Mouse (Mus musculus) embryonic facial prominence, embryonic 11.5 days (tissue): Measurements from ENCODE around the gene Jmjd7. TPM values are rescaled to one million over a fixed set of nuclear protein-coding genes. Genes with fewer than 3 reads are reported as not detected.
A peak's percentile ranks its signal among the peaks of the same experiment; 100 is the strongest.

ENCODE experiments used
- ATAC-seq: fragments of 200-750 bp; cut with Nextera tagmentation; replicated peaks from 2 replicates; pipeline ENCODE4 v1.8.0; 2017; ENCODE audit warnings: low read depth; ENCODE audit not compliant: insufficient number of reproducible peaks, low FRiP score, low TSS enrichment
- DNase-seq: peaks from one replicate; pipeline ENCODE4 v3.0.0-alpha.2; 2015; ENCODE audit warnings: low spot score
- H3K27ac ChIP-seq: fragments of 300-500 bp; sonication (generic); replicated peaks from 2 replicates; pipeline ENCODE4 v1.5.1; 2014; ENCODE audit warnings: mild to moderate bottlenecking, low read depth, low read length, control low read depth
- H3K27me3 ChIP-seq: fragments of 300-500 bp; sonication (generic); 2 replicates; pipeline ENCODE4 v1.6.1; 2014; ENCODE audit warnings: mild to moderate bottlenecking, low read length, moderate library complexity, mixed read lengths; ENCODE audit not compliant: control insufficient read depth, insufficient read depth
- H3K36me3 ChIP-seq: fragments of 300-500 bp; sonication (generic); replicated peaks from 2 replicates; pipeline ENCODE4 v1.6.1; 2014; ENCODE audit warnings: low read depth, mild to moderate bottlenecking, low read length, moderate library complexity, mixed read lengths; ENCODE audit not compliant: control insufficient read depth, insufficient read depth
- H3K4me1 ChIP-seq: fragments of 300-500 bp; sonication (generic); 2 replicates; pipeline ENCODE4 v1.6.1; 2014; ENCODE audit warnings: low read length, mixed read lengths; ENCODE audit not compliant: control insufficient read depth, insufficient read depth
- H3K4me2 ChIP-seq: fragments of 300-500 bp; sonication (generic); 2 replicates; pipeline ENCODE4 v1.6.1; 2014; ENCODE audit warnings: low read depth, mild to moderate bottlenecking, control low read depth, low read length, moderate library complexity
- H3K4me3 ChIP-seq: fragments of 300-500 bp; sonication (generic); 2 replicates; pipeline ENCODE4 v1.5.1; 2014; ENCODE audit warnings: low read depth, low read length, control low read depth
- H3K9ac ChIP-seq: fragments of 300-500 bp; sonication (generic); replicated peaks from 2 replicates; pipeline ENCODE4 v1.6.1; 2014; ENCODE audit warnings: mild to moderate bottlenecking, control low read depth, low read length
- H3K9me3 ChIP-seq: fragments of 300-500 bp; sonication (generic); replicated peaks from 2 replicates; pipeline ENCODE4 v1.6.1; 2016; ENCODE audit warnings: mild to moderate bottlenecking, low read length, inconsistent platforms, mixed read lengths; ENCODE audit not compliant: control insufficient read depth
- WGBS: fragments of 180-500 bp; shearing (Covaris S2); extraction: QIAGEN DNeasy Blood & Tissue Kit; methylation state at CpG from one replicate; pipeline ENCODE4 v1.1.7; 2014; 5-methylcytosine and 5-hydroxymethylcytosine counted together
- polyA plus RNA-seq: library from polyadenylated mRNA; unstranded; fragments of >200 nt; fragmentation: Nextera tagmentation; extraction: Ambion mirVana; gene quantifications from 2 replicates; pipeline ENCODE4 v1.2.1, GENCODE M21; 2014

The Jmjd7 gene
- polyA plus RNA-seq, 1 experiment from 2014 or later, result 15.4 TPM

DNA sequence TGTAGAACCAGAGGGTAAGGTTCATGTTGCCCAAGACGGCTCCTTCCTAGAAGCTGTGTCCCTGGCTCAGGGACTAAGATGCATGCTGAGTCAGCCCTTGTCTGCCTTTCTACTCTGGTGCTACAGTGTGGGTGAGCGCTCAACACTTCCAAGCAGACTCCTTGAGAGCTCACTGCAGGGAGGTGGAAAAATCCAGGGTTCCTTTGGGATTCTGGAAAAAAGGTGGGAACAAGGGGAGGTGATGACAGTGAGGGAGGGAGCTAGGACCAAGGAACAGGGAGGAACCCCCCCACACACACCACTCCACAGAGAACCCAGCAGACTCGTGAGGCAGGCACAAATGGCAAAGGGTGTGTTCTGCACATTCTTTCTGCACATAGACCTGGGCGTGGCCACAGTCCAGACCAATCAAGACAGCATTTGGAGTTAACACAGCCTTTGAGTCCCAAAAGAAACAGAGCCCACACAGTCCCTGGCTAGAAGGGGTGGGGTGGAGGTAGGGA lies 16.9 kb downstream of the Jmjd7 start:
- Histone ChIP-seq H3K4me2 (no peak overlapping the region), H3K9me3 (no peaks in the 10 kb centered on the region), H3K36me3 (peaks cover 3% of the 10 kb centered on the region; the same call in 1 of the 2 replicates), H3K4me3 (no peak overlapping the region), H3K9ac (no peak overlapping the region), H3K4me1 (no peaks in the 10 kb centered on the region), H3K27ac (no peak overlapping the region), H3K27me3 (no peaks in the 10 kb centered on the region)
- peak; percentile 14; the same call in 1 of the 2 replicates for ATAC-seq
- 53% methylated on average over 4 of the region's 4 CpGs for WGBS
- no peak for DNase-seq

- Histone ChIP-seq H3K27ac (no peak overlapping the region), H3K9ac (no peak overlapping the region), H3K4me1 (no peaks in the 10 kb centered on the region), H3K4me3 (no peak overlapping the region), H3K36me3 (peaks cover 3% of the 10 kb centered on the region; the same call in 1 of the 2 replicates), H3K9me3 (no peaks in the 10 kb centered on the region), H3K27me3 (no peaks in the 10 kb centered on the region), H3K4me2 (no peak overlapping the region)
- ATAC-seq, result no peak
- DNase-seq, result no peak
- WGBS, result 82% methylated on average over 3 of the region's 3 CpGs
Observed at GRCm38 (mm10) chr2:120044676-120045075, 17.4 kb downstream of the Jmjd7 start.

DNA sequence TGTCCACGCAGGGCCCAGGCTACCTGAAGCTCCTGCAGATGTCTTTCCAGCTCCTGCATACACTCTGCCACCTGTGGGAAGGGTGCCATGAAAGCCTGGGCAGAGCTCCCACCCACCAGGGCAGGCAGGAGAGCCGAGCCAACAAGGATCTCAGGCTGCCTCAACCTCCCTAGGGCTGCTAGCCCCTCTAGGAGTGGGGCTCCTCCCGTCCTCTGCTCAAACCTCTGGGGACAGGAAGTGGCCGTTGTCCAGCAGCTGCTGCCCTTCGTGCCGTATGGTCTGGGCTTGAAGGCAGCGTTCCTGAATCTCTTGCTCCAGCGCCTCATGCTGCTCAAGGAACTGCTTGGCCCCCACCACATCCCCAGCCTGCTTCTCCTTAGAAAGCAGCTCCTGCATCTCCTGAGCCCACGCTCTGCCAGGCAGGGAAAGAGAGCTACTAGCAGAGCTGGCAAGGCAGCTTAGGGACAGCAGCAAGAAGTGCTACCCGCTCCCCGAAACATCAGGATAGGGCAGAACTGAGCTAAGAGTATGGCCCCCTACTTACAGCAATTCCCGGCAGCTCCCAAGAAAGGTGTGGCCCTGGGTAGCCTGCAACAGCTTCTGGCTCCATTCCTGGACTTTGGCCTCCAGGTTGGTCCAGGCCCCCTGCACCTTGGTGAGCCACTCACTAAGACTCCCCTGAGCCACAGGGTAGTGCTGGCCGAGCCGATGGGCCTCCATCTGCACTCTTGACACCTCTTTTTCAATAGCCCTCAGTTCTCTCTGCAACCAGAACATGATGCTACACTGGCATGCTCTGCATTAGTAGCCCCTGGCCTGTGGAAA lies 19.4 kb downstream of the Jmjd7 start:
- WGBS, result 61% methylated on average over 14 of the region's 14 CpGs
- Histone ChIP-seq H3K27me3 (no peaks in the 10 kb centered on the region), H3K9ac (no peak overlapping the region), H3K27ac (no peak overlapping the region), H3K4me3 (no peak overlapping the region), H3K9me3 (no peaks in the 10 kb centered on the region), H3K36me3 (peaks cover 3% of the 10 kb centered on the region; the same call in 1 of the 2 replicates), H3K4me2 (no peak overlapping the region), H3K4me1 (no peaks in the 10 kb centered on the region)
- DNase-seq (no peak), ATAC-seq (no peak)

GRCm38 (mm10) chr2:120048173-120048572 lies 20.9 kb downstream of the Jmjd7 start:
- Histone ChIP-seq H3K4me2 (no peak overlapping the region), H3K4me3 (no peak overlapping the region), H3K27ac (no peak overlapping the region), H3K27me3 (no peaks in the 10 kb centered on the region), H3K36me3 (no peaks in the 10 kb centered on the region), H3K4me1 (no peaks in the 10 kb centered on the region), H3K9me3 (no peaks in the 10 kb centered on the region), H3K9ac (no peak overlapping the region)
- WGBS, result 76% methylated on average over 9 of the region's 9 CpGs
- DNase-seq (no peak), ATAC-seq (no peak)

GRCm38 (mm10) chr2:120049632-120050274 lies 22.5 kb downstream of the Jmjd7 start:
- ATAC-seq (peak; percentile 61; the same call in 1 of the 2 replicates), DNase-seq (peak; percentile 53)
- Histone ChIP-seq H3K9me3 (no peaks in the 10 kb centered on the region), H3K4me2 (no peak overlapping the region), H3K4me3 (no peak overlapping the region), H3K27me3 (no peaks in the 10 kb centered on the region), H3K4me1 (no peaks in the 10 kb centered on the region), H3K9ac (no peak overlapping the region), H3K27ac (no peak overlapping the region), H3K36me3 (no peaks in the 10 kb centered on the region)
- WGBS, result 60% methylated on average over 10 of the region's 10 CpGs

DNA sequence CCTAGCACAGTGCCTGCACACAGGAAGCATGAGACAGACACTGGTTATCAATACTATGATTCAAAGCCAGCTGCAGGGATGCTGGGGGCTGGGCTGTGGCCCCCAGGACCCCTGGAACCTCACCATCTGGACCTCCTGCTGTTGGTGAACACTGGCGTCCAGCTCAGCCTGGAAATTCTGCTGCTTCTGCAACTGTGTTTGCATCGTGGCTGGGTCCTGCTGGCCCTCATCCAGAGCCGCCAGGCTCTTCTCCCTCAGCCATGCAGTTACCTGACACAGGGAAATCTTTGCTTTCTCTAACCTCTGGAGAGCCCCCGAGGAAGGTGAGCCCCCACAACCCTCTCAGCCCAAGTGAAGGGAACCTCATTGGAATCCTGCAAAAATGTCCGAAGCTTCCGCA lies 24.1 kb downstream of the Jmjd7 start:
- no peaks in the 10 kb centered on the region for H3K9me3 ChIP-seq
- no peak for DNase-seq
- no peak overlapping the region for H3K4me2 ChIP-seq
- H3K9ac ChIP-seq, result no peak overlapping the region
- no peaks in the 10 kb centered on the region for H3K4me1 ChIP-seq
- H3K36me3 ChIP-seq, result no peaks in the 10 kb centered on the region
- H3K4me3 ChIP-seq, result no peak overlapping the region
- 59% methylated on average over 6 of the region's 6 CpGs for WGBS
- H3K27ac ChIP-seq, result no peak overlapping the region
- no peak for ATAC-seq
- no peaks in the 10 kb centered on the region for H3K27me3 ChIP-seq

DNA sequence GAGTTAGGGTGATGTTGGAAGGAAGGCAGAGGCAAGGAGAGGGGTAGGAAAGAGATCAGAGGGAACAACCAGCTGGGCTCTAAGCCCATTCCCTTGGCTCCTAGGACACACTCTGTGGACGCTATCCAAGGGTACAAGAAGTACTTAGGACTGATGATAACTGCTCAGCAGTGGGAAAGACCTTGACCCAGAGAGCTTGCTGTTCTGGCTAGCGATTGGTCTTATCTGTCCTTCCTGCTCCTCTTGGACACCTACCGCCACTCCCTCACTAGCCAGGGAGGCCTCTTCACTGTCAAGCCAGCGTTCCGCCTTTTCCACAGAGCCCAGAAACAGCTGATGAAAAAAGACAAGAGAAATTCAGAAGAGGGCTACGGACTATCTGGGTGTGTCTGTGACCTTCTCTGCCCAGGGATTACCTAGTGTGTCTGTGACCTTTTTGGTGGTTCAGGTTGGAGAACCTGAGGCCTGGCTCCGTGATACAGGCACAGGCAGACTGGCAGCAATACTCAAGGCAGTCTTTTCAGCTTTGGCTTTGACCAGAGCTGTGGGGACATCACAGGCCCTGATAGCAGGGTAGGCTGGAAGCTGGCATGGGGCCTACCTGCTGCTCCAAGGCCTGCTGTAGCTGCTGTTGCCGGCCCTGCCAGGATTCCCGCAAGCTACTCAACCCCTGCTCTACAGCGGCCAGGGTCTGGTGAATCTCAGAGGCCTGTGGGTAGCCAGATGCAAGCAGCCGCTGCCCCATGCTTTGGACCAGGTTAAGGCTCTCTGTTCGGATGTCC lies 27.7 kb downstream of the Jmjd7 start:
- Histone ChIP-seq H3K9ac (no peak overlapping the region), H3K4me2 (no peak overlapping the region), H3K9me3 (no peaks in the 10 kb centered on the region), H3K27me3 (no peaks in the 10 kb centered on the region), H3K4me1 (no peaks in the 10 kb centered on the region), H3K27ac (no peak overlapping the region), H3K4me3 (no peak overlapping the region), H3K36me3 (no peaks in the 10 kb centered on the region)
- ATAC-seq, result no peak
- WGBS, result 89% methylated on average over 12 of the region's 12 CpGs
- no peak for DNase-seq
